Mouse (Mus musculus) lung, postnatal 4 days (tissue): Measurements from ENCODE around the gene Apoc1.

Source experiments
- DNase-seq, 2 experiments: peaks; one replicate each; pipeline ENCODE4 v3.0.0; 2021

Gene Apoc1

DNA sequence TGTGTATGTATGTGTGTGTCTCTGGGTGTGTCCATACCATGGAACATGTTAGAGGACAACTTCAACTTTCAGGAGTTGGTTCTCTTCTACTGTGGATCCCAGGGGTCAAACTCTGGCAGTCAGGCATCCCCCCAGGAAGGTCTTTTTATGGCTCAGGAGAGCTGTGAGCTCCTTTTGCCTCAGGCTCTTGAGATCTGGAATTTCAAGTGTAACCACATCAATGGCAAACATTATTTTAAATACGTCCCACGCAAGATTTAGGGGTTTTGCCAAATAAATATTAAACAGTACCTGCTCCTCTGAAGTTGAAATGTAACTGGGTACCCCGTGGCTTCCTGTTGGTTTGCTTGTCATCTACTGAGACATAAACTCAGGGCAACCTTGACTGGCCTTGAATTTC is 9.5 kb downstream of the Apoc1 start:
- DNase-seq: no peak

DNA sequence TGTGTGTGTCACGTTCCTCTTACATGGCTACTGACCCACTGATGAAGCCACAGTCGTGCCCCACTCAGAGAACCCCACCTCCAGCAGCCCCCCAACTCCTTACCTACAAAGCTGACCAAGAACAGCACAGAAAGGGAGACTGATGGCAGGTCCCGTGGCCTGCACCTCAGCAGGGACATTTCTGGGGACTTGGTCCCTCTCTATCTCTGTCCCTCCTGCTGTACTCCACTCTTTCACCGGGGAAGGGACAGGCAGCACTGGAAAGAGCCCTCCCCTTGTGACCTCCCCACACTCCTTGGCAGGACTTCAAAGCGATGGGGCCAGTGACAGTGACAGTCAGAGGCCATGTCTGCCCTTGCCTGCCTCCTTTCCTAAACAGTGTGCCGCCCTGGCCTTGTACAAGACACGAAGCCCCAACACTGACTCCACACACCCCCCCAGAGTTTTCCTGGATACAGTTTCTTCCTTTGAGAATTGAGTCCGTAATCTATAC is 11.2 kb downstream of the Apoc1 start, which contains the start of the genes Gm44805 and Apoc4:
Gm44805 (minus strand) TSS at position 222 of the 493 bp plus-strand sequence.
Apoc4 (minus strand) TSS at position 278 of the 493 bp plus-strand sequence.
- no peak for DNase-seq

DNA sequence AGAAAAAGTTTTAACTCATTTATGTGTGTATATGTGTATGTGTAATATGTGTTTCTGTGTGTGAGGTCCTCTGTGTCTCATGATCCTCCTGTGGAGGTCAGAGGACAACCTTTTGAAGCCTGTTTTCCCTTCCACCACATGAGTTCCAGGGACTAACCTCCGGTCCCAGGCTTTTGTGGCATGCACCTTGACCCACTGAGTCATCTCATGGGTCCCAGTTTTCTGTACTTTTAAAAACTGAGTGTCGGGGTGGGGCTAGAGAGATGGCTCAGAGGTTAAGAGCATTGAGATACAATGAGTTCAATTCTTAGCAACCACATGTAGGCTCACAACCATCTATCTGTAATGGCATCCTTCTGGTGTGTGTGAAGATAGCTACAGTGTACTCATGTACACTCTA is 11.8 kb downstream of the Apoc1 start:
- DNase-seq: no peak

DNA sequence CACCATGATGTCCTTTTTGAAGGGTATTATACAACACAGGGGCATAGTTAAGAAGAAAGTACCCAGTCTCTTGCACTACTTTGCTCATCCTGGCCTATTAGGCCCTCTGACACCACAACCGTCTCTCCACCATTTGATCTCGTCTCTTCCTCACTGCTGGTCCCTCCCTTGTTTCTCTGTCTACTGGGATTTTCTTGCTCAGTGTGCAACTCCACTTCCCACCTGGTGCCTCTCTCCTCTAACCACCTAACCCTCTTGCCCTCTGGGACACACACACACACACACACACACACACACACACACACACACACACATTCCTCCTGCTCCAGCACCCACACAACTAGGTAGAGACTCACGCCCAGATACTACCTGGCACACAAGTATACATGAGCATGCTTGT is 13.6 kb downstream of the Apoc1 start:
- no peak for DNase-seq

DNA sequence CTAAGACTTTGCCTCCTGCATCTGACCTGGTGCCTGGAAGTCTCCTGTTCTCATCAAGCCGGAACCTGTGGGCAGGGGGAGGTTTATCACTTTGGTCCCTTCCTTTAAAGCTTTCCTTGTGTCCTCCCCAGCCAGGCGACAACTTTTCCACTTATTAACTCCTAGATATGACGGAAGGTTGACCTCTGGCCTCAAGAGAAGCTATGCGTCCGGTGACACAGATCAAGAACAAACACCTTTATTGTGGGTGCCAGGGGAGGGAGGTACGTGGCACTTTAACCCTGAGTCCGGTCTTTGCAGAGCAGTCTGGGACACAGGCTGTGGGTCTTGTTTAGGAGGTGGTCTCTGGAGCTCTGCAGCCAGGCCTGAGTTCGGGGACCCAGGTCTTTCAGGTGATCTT is 14.6 kb downstream of the Apoc1 start, which contains the start of gene Apoc2:
Apoc2 (minus strand) TSS at position 70 of the 400 bp plus-strand sequence.
- DNase-seq: no peak

DNA sequence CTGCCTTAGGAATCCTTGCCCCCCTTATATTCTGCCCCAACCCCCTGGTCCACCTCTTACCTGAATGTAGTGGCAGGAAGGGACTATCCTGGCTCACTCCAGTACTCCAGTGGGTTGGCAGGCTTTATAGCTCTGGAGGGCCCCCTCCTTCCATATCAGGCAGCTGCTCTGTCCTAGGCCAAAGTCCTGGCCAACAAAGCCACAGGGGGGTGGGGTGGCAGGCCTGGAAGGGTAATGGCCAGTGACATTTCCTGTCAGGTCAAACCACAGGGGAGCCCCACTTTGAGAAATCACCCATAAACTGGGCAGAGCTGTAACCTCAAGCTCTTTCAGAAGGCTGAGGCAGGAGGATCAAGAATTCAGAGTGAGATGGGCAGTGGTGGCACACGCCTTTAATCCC is 15.8 kb downstream of the Apoc1 start:
- DNase-seq: no peak

DNA sequence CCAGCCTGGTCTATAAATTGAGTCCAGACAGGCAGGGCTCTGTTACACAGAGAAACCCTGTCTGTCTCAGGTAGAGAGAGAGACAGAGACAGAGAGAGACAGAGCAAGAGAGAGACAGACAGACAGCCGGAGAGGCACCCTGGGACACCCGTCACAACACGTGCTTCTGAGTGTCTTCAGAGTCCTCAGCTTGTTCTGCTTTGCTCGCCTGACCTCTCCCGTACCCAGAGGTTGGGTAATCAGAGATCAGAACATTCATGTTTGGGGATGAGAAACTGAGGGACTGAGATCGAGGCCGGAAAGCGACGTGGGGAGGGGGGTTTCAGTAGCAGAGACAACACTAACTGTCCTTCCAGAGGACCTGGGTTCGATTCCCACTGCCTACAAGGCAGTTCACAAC is 16.6 kb downstream of the Apoc1 start:
- no peak for DNase-seq

DNA sequence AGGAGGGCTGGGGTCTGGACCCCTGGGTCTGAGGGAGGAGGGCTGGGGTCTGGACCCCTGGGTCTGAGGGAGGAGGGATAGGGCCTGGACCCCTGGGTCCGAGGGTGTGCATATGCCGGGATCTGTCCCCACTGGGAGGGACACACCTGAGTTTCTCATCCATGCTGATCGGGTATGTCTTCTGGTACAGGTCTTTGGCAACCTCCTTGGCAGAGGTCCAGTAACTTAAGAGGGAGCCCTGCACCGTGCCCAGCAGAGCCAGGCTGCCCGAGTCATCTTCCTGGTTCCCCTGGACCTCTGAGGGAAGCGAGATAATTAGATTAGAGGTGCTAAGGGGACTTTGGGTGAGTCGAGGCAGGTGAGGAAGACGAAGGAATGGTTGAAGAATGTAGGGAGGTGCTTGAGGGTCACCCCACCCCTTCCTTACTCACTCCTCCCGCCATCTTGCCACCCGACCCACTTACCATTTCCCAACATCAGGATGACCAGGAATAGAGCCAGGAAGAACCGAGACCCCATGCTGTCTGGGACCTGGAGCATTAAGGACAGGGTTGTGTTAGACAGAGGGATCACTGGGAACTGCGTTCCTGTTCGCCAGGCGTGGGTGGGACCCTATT is 19.3 kb downstream of the Apoc1 start:
- no peak for DNase-seq

DNA sequence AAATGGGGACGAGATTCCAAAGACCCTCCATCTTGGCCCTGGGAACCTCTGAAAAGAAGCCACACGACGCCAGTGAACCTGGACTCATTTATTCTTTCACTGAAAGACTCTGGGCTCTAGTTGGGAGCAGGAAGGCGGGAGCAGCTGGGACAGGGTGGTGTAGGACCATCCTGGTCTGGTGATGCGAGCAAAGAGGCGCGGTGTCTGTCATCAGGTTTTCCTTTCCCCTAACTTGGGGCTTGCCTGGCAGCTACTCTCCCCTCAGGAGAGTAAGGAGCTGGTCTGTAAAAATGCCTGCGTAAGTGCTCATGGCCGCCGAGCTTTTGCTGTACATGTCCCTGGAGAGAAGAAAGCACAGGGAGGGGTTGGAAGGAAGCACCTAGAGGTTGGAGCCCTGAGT is 20.9 kb downstream of the Apoc1 start:
- DNase-seq: no peak

DNA sequence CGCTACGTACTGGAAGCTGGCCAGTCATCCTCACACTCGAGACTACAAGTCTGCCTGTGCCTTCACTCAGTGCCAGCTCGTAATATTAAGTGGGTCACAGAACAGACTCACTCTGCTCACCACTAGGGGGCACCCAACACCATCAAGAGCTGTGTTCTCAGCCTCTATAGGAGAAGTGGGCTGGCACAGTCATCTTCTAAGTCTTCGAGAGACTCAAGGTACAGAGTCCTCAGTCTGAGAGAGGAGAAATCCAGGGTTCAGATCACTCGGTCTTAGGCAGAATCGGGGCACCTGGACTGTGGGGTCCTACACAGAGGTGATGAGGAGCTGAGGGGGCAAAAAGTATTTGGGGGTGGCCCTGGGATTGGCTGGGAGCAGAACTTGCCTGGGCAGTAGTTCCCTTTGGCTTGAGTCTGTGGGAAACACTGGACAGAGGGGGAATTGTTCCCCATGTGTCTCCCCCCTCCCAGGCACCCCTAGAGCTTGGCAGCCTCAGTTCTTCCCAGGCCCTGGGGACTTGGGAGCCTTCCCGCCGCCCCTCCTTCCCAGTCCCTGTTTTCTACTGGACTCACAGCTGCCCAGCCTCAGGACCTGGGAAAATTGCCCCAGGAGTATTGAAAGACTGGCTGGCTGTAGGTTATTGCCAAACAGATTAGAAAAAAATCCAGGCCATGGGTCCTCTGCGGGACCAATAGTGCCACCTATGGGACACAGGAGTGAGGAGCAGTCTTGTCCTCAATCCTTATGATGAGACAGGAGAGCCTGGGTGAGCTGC is 23.3 kb downstream of the Apoc1 start:
- peak; percentile 89 to 94 for DNase-seq

DNA sequence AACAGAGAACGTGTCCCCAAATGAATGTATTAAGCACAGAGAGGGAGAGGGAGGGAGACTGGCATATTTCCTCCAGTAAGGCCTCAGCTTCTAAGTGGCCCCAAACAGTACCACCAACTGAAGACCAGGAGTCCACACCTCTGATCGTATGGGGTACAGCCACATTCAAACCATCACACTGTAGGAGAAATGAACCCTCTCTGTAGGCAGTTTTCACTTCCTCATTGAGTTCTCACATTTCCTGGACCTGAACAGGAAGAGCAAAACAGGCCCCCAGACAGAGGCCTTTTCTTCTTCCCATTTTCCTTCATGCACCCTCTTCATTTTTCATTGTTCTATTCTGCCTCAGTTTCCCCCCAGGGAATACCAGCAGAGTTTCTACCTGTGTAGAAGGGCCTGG is 25.0 kb downstream of the Apoc1 start:
- no peak for DNase-seq

DNA sequence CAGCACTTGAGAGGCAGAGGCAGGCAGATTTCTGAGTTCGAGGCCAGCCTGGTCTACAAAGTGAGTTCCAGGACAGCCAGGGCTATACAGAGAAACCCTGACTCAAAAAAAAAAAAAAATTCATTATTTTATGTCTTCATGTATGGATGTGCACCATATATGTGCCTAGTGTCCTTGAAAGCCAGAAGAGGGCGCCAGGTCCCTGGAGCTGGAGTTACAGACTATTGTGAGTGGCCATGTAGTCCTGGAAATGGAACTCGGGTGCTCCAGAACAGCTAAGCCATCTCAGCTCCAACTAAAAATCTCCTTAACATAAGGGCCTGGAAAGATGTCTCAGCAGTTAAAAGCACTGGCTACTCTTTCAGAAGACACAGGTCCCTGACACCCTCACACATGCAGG is 25.7 kb downstream of the Apoc1 start:
- DNase-seq: no peak

DNA sequence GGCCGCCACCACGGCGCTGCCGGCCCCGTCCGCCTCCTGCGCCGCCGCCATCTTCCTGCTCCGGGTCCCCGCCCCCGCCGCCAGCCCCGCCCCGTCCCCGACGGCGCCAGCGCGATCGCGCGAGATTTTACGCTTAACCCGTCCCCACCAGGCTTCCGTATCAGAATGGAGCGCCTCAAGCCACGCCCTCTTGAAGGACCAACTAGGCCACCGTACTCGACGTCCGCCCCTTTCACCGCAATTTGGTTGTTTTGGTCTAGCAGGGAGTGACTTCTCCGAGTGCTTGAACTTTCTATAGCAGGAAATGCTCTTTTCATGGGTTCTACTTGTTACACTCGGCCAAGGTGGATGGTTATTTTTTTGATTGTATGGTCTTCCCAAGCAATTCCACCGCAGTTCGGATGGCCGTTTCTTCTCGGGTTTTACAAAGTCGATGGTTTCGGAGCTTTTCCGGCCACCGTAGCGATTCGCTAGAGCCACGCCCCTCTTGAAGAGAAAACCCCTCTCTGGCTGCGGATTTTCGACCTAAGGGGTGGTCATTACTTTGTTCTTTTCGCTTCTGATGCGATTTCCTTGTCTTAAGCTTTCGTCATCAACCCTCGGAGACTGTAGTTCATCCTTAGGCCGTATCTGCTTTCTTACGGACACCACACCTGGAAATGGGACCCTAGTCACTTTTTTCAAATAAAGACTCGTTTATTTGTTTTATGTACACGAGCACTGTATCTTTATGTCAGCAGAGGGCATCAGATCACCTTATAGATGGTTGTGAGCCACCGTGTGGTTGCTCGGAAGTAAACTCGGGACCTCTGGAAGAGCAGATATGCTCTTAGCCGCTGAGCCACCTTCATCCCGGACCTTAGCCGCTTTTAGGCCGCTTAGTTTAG is 27.3 kb downstream of the Apoc1 start, which contains the start of gene Clptm1:
Clptm1 (minus strand) TSS at position 79 of the 887 bp plus-strand sequence.
- DNase-seq: peak; percentile 97 to 98

DNA sequence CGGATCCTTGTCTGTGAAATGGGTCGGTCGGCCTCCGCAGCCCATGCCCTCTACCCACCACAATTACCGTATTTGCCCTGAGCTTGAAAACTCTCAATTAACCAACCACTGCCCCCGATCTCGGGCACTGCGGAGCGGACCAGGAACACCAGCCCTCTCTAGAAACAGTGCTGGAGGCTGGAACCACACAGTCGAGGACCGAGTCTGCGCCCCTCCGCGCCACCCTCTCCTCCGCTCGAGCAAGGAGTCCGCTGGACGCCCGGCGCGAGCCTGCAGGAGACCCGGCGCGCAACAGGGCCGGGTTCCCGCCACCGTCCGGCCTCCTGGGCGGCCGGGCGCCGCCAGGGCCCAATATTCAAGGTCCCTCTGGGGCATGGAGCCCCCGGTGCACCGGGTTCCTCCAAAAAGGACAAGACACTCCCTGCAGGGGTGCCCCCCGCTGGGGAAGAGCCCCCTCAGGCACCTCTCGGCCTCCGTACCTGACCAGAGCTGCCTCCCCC is 28.0 kb downstream of the Apoc1 start:
- DNase-seq: no peak

DNA sequence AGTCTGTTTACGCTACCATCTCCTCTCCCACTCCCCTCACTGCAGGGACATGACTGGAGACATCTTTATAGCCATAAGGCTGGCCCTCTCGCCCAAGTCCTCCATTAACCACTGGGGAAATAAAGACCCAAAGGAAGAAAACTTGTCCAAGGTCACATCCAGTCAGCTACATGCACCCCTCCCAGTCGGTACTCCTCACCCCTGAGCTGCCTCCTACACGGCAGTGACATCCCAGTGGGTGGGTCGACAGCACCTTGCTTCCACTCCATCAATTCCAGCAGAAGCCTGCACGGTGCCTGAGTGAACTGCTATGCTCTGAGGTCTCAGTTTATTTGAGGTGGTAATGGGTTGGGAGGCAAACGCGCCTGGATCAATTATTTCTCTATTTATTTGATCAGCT is 28.5 kb downstream of the Apoc1 start:
- DNase-seq: no peak

DNA sequence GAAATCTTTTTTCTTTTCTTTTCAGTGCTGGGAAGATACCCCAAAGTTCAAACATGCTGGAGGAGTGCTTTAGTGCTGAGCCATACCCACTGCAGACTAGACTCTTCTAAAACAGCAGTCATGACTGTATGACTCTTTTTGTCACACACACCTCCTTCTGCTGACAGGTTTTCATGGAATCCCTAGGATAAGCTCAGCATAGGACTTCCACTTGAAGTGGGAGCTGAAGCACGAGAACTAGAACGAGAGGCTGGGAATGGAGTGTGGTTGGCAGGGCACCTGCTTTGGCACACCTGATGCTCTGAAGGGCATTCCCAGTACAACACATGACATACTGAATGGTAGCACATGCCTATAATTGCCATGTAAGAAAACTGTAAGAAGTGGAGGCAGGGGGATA is 39.8 kb downstream of the Apoc1 start:
- DNase-seq: no peak

DNA sequence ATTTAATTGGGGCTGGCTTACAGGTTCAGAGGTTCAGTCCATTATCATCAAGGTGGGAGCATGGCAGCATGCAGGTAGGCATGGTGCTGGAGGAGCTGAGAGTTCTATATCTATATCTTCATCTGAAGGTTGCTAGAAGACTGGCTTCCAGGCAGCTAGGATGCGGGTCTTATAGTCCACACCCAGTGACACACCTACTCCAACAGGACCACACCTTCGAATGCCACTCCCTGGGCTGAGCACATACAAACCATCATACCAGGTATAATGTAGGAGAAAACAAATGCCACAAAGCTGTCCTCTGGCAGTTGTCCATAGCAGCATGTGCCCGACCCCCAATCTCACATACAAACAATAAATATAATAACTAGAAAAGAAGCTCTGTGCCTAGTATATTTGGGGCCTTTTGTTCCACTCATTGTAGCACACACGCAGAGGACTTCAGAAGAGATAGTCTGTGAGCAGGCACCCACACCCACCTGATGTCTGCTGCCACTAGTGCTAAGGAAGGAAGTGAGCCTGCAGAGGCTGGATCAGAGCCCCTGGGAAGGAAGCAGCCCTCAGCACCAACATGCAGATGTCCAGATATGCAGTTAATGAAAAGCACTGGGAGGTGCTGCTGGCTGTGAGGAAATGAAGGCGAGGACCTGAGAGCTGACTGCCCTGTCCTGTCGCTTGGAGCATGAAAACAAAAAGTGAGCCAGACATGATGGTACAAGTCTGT is 41.2 kb downstream of the Apoc1 start:
- DNase-seq: no peak

DNA sequence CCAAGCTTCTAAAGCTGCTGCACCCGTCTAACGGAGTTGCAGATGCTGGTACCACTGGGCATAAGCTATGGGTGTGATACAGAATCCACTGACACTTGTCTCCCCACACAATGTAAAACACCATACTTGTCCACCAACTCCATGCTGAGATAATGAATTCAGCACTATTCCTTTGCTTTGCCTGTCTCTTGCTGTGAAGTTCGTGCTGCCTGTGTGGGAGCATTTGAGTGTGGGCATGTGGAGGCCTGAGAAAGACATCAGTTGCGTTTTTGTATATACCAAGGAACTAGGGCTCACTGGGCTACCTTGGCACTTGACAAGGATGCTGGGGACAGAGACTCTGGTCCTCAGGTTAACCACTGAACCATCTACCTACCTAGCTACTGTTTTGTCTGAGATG is 51.2 kb downstream of the Apoc1 start:
- DNase-seq: no peak
